Mouse (Mus musculus) common myeloid progenitor, adult 5-6 weeks (primary cell): ENCODE data around the gene Ptcd2. TPM values are rescaled to one million over a fixed set of nuclear protein-coding genes. Genes with fewer than 3 reads are reported as not detected.
A peak's percentile ranks its signal among the peaks of the same experiment; 100 is the strongest.

ENCODE experiments used
- ATAC-seq: replicated peaks from 2 replicates; pipeline ENCODE4 v1.8.0; 2016; ENCODE audit warnings: low read depth, mild to moderate bottlenecking, moderate TSS enrichment, inconsistent platforms; ENCODE audit not compliant: poor library complexity, severe bottlenecking
- total RNA-seq: library from RNA; stranded (forward); fragments of 200-1000, 187-1606 nt; gene quantifications from 2 replicates; pipeline ENCODE4 v1.2.3, GENCODE M21; 2017

Gene Ptcd2
- total RNA-seq, 1 experiment from 2014 or later, result 64.4 TPM

DNA sequence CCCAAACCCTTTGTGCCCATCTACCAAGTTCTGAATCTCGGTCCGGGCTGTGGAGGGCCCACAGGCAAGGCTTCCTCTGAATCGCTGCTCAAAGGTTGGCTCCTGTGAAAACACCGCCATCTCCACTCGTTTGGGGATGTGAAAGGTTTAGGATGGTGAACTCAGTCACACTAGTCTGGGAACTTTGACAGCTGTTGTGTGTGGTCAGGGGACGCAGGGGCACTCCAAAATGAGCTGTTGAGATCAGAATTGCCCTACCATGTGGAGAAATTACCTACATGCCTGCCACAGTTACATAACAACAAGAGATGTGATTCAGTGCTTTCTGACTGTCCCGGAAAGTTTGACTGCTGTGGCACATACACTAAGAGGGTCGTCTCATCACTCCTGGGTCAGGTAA lies 36.1 kb downstream of the Ptcd2 start:
- no peak for ATAC-seq

DNA sequence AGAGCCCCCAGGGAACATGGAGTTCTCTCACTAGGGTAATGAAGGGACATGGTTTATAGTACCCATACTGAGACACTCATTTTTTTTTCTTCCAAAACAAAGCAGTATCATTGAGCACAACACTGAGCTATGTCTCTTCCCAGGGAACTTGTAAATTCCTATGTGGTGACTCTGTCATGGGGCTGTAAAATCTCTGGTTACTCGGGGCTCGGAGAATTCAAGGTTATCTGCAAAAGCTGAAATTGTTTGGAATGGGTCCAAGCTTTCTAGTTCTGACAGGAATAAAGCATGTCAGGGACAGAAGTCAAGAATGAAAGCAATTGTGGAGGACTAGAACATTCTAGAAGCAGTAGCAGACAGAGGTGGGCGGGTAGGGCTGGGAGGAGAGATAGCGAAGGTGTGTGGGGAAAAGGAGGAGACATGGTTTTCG lies 36.6 kb downstream of the Ptcd2 start:
- no peak for ATAC-seq

DNA sequence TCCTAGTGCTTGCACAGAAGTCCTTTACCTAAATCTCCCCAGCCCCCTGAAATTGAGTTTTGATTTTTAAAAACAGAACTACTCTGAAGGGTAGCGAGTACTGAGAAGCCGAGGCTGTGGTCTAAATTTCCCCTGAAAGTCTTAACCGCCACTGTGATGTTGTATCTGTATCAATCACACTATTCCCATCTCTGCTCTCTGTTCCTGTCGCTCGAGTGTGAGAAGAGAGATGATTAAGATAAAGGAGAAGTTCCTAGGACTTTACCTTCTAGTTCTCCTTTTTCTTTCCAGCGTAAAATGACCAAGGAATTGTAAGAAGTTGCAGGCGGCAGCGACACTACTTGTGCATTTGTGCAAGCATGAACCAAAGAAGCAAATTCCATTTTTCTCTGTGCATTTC lies 38.3 kb downstream of the Ptcd2 start:
- ATAC-seq, result 0 out of 2 replicates have a peak, but pooled peaks have one; percentile 25

DNA sequence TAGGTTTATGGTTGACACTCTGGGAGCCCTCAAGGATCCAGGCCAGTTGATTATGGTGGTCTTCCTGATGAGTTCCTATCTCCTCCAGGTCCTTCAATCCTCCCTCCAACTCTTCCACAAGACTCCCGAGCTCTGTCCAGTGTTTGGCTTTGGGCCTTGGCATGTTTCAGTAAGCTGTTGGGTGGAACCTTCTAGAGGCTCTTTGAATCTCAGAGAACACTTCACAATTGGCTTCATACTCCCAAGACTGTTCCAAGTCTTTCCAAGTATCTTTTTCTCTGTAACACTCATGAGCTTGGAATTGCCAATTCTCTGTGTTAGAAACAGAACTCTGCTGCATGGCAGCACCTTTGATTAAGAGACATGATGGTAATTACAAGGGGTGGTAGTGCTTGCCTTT lies 39.3 kb downstream of the Ptcd2 start:
- ATAC-seq, result no peak

DNA sequence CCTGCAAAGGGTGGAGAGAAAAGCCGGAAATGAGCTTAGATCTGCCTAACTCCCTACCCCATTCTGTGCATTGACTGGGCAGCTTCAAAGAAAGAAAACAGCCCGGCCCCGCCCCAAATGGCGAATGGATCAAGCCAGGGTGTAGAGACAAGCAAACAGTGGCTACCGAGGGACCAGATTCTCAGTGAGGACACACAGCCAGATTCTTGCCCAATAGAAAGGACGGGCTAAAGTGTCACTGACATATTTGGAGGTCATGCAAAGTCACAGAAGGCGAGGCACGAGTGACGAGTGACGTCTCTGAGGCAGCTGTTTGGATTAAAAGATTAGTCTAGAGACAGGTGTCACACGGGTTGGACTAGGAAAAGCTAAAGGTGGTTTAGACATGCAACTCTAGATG lies 40.1 kb downstream of the Ptcd2 start:
- no peak for ATAC-seq

DNA sequence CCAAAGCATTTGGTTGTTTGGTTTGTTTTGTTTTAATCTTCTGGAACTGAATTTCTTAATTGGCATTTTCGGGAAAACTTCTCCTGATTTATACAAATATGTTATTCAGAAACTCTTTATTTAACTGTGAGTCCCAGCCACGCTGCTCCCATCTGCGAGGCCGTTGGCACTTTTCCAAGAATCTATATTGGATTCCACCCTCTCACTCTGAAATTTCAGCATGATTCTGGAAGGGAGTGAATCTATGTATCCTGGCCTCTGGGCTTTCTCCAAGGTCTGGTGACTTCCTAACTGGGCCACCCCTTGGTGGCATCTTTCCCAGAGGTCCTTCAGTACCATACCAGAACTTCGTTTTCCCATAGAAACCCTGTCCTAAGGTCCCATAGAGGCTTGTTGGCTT lies 40.7 kb downstream of the Ptcd2 start:
- ATAC-seq, result no peak

DNA sequence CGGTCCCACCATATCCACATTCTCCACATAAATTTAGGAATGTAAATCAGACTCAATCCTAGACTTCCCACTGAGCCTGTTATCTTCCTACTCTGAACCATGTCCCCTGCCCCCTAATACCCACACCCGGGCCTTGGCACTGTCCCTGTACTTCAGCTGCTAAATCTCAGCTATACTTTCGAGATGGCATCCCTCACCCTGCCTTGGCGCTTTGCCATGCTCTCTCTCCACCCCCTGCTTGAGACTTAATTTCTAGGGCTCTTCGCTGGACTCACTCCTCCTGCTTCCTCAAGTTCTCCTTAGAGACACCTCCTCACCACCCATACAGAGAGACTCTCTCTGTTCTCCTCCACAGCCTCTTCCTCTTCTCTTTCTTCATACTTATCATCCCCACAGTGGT lies 44.6 kb downstream of the Ptcd2 start:
- no peak for ATAC-seq

DNA sequence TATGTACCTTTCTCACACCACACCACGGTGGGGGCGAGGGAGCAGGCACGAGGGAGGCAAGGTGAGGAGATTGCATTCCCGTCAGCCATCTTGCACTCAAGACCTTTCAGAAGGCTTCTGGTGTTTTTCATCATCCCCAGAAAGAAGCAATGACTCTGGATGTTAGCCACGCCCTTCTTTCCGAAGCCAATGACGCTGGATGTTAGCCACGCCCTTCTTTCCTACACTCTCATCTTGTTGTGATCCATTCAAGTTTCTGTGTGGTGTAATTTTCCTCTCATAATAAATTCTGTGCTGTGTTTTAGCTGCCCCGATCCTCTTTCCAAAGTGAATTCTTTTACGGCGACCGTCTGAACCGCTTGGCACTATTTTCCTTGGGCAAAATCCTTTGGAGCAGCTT lies 50.3 kb downstream of the Ptcd2 start:
- ATAC-seq, result no peak

DNA sequence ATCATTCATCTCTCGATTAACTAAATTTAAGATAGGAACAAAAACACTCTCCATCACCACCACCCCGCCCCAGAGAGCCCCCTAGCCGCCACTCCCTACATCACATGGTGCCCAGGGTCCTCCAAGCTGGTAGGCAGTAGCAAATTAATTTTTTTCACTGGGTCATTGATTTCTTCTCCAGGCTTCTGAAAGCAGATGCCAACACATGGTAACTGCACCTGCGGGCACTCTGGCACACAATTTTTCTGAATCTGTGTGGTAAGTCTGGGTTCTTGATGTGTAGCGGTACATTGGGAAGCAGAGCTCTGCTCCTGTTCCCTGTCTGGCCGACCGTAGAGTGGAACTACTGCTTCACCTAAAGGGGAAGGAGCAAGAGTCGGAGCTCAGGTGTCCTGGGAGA lies 53.7 kb downstream of the Ptcd2 start:
- ATAC-seq, result no peak

DNA sequence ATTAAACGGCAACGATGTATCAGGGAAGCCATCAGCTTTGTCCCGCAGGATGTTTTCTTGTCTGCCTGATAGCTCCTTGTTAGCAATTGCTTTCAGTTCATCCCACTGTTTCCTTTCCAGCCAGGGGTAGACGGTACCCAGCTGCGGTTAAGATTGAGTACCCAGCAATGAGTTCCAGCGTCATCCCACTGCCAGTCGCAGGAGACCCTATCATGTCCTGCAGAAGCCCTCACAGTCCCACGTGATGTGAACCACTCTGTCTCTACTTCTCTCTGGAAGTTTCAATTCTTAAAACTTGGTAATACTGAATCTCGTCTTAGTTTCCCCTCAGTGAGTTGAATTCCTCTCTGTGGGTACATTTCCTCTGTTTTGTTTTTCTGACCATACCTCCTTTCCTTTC lies 56.7 kb downstream of the Ptcd2 start:
- ATAC-seq, result peak; percentile 93

DNA sequence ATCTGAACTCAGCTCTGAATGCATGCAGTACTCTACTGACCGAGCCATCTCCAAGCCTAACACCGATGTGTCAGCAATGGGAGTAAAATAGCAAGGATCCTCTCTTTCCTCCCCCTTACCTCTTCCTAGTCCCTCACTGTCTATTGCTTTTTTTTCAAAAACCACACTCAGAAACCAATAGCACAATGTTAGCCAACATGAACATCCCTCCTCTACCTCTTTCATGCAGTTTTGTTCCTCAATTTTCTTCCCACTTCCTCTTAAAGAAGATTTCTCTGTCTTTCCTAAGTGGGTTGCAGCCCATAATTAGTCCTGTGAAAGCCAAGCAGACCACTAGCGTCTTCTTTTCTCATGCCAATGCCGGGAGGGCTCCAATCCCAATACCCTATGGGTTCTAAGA lies 57.3 kb downstream of the Ptcd2 start:
- ATAC-seq, result peak; percentile 75

DNA sequence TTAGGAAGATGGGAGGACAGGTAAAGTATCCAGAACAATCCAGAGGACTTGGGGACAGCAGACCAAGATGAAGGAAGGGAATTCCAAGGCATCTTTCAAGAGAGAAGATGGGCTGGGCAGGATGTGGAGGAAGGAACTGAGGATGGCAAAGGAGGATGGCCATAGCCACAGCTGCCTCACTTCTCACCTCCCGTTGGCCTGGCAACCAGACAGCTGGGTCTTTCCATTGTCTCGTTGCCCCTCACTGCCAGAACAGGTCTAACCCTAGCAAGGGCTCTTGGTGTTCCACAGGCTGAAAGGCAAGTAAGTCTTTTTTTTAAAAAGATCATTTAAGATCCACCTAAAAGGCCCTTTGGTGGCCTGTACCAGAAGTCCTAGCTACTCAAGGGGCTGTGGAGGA lies 59.3 kb downstream of the Ptcd2 start:
- ATAC-seq, result no peak

DNA sequence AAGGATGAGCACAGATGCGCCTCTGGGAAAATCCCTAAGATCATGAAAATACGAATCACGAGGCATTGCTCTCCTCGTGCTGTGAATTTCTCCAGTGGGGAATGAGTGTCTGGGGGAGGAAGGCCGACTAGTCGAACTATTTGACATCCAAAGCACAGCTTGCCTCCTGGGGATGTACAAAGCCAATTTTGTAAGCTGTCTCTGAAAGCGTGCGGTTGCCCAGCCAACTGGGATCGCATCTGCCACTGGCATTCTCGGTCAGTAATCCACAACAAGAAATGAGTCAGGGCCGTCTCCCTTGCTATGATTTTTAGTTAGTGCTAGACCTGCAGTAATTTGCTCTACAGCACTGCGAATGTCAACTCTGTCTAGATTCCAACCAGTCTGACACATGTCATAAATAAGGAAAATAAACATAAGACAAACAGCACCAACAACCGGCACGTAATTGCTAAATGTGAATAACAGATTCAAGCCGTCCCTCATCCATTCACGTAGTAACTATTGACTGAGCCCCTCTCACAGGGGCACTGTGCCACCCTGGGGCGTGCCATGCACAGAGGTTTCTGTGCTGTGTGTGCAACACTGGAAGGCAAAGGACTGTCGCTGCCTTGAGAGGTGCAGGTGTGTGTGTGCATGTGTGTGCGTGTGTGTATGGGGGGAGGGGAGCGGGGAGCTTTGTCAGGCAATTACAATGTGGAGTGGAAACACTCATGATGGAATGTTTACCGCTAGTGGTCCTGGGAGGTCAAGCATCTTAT lies 59.9 kb downstream of the Ptcd2 start:
- ATAC-seq, result no peak

DNA sequence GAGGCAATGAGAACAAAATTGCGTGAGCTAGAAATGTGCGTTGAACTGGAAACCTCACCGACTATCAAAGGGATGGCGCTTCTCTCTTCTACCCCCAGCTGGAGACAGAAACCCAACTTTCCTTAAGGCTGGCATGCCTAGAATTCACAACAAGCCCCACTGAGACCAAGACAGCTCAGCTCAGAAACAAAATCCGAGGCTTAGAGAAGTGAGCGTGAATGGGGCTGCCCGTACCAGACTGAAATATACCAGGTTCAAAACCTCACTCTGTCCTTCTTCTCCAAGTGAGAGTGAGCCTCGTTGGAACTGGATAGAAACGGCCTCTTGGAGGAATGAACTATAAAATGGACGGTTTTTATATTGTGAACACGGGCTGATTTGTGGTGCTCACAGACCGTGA lies 60.6 kb downstream of the Ptcd2 start:
- ATAC-seq, result no peak

DNA sequence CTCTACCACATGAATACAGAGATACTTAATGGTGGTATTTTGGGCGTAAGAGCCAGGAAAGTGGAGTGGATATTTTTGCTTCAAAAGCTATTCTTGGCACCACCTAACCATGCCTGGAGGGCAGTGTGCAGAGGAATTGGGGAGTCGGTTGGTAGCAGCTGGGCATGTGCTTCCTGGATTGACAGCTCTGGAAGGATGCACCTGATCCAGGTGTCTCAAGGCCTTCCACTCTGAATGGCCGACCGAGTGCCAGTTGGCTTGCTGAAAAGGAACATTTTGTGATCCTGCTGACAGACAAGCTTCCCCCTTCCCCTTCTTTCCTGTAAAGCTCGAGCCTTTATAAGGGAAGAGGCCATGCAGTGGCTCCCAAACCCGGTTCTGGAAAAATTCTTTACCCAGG lies 61.5 kb downstream of the Ptcd2 start:
- ATAC-seq, result no peak

DNA sequence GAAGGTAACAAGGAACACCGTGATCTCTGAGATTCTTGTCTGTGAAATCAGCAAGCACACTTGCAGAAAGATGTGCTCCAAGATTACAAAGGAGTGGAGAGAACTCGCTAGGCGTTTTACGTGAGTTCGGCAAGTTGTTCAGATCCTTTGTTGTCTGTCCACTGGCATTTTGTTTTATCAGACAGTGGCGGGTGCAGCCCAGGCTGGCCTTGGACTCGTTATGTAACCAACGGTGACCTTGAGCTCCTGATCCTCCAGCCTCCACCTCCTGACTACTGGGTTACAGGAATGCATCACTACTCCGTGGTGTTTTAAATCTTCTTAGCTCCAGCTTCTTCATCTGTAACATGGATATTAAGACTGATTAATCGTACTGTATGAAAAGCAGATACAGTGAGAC lies 65.2 kb downstream of the Ptcd2 start:
- ATAC-seq, result no peak

DNA sequence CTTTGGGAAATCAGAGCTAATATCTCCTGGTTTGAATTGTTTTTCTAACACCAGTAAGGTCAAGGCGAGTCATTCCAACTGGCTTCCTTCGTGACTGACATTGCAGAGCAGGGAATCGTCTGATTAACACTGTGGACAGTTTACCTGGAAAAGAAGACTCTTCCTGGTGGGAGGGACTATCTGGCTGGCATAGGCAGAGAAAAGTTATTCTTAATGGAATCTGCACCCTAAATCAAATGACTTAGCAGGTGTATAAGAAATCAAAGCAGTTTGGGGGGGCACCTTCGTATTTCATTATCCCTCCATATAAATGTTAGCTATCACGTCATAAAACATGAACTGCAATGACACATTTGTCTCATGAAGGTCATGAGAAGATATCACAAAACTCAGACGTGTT lies 66.0 kb downstream of the Ptcd2 start:
- no peak for ATAC-seq

DNA sequence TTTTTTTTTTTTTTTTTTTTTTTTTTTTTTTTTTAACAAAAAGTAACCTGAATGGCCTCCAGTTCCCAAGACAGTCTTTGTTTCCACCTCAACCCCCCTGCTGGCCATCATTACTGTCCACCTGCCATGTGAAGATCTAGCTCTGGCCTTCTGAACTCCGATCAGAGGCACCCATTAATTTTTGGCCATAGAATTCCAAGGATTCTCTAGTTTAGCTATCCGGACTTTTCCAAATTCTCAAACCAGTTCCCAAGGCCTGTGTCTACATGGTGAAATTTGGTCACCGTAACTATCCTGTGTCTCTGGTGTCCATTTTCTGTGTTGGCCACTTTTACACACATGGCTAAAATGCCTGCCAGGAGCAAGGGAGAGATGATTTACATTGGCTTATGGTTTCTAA lies 67.0 kb downstream of the Ptcd2 start:
- ATAC-seq, result no peak

DNA sequence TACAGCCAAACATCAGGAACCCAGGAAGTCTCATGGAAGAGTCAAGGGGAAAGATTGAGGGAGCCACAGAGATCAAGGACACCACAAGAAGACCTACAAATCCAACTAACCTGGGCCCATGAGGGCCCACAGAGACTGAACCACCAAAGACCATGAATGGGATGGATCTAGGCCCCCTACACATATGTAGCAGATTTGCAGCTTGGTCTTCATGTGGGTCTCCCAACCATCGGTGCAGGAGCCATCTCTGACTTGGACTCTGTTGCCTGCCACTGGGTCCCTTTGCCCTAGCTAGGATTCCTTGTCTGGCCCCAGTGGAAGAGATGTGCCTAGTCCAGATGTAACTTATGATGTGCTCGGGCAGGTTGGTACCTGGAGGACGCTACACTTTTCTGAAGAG lies 72.5 kb downstream of the Ptcd2 start:
- ATAC-seq, result no peak
